Mouse (Mus musculus) midbrain, embryonic 15.5 days (tissue): ENCODE measurements at regions not wholly inside any gene's neighbourhood (a gene's known extent, or its start where the extent isn't known, plus 50 kb on each side); places are given as distances from the start of the nearest gene placed in this dataset.
"Not testable (repeated sequence)": the region's sequence is repeated elsewhere in the genome, so short reads cannot be mapped to it uniquely, and the experiment has no call there.

ENCODE experiments used
- ATAC-seq: fragments of 200-750 bp; cut with Nextera tagmentation; replicated peaks from 2 replicates; pipeline ENCODE4 v1.8.0; 2017; ENCODE audit warnings: moderate TSS enrichment
- H3K27ac ChIP-seq: fragments of 300-500 bp; sonication (generic); 2 replicates; pipeline ENCODE4 v1.5.1; 2015; ENCODE audit warnings: mild to moderate bottlenecking, inconsistent platforms
- H3K27me3 ChIP-seq: fragments of 300-500 bp; sonication (generic); replicated peaks from 2 replicates; pipeline ENCODE4 v1.6.1; 2015; ENCODE audit warnings: inconsistent platforms
- H3K36me3 ChIP-seq: fragments of 300-500 bp; sonication (generic); replicated peaks from 2 replicates; pipeline ENCODE4 v1.6.1; 2015; ENCODE audit warnings: inconsistent platforms
- H3K4me1 ChIP-seq: fragments of 300-500 bp; sonication (generic); 2 replicates; pipeline ENCODE4 v1.6.1; 2015; ENCODE audit warnings: inconsistent platforms
- H3K4me2 ChIP-seq: fragments of 300-500 bp; sonication (generic); 2 replicates; pipeline ENCODE4 v1.6.1; 2015; ENCODE audit warnings: inconsistent platforms, mild to moderate bottlenecking, moderate library complexity
- H3K4me3 ChIP-seq: fragments of 300-500 bp; sonication (generic); 2 replicates; pipeline ENCODE4 v1.5.1; 2015; ENCODE audit warnings: mild to moderate bottlenecking, inconsistent platforms
- H3K9ac ChIP-seq: fragments of 300-500 bp; sonication (generic); 2 replicates; pipeline ENCODE4 v1.6.1; 2015; ENCODE audit warnings: mild to moderate bottlenecking, inconsistent platforms
- H3K9me3 ChIP-seq: fragments of 300-500 bp; sonication (generic); 2 replicates; pipeline ENCODE4 v1.6.1; 2016; ENCODE audit warnings: inconsistent platforms
- WGBS: fragments of 180-500 bp; shearing (Covaris S2); methylation state at CpG from one replicate; pipeline ENCODE4 v1.1.7; 2015; ENCODE audit warnings: mixed read lengths; 5-methylcytosine and 5-hydroxymethylcytosine counted together

DNA sequence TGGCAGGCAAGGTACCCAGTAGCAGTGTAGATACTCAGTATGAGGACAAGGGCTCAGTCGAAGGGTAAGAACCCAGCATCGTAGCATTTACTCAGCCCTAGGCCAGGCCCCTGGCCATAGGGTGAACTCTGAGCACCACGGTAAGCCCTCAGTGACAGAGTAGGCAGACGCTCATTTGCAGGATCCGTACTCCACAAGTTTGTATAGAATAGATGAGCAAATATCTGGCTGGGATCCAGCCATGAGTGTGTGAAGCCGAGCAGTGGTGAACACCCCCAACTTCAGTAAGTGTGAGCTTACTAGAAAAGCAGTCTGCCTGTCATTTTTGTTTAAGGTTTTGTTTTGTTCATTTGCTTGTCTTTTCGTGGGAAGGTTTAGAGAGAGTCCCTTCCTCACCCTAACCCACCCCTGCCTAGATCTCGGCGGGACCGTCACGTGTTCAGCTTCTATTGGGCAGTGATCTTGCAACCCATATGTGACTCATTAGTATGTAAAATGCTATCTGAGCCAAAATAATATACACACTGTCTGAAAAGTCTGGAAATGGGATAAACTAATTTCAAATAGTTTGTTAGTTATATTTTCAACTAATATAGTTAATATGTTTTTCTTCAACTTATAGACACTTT is 76.3 kb downstream of the Gm5447 start:
- Histone ChIP-seq H3K27ac (no peak overlapping the region), H3K27me3 (no peaks in the 10 kb centered on the region), H3K4me2 (no peak overlapping the region), H3K4me1 (no peaks in the 10 kb centered on the region), H3K4me3 (no peak overlapping the region), H3K9ac (no peak overlapping the region), H3K36me3 (no peaks in the 10 kb centered on the region), H3K9me3 (no peaks in the 10 kb centered on the region)
- WGBS: 74% methylated on average over 11 of the region's 11 CpGs
- ATAC-seq: no peak

DNA sequence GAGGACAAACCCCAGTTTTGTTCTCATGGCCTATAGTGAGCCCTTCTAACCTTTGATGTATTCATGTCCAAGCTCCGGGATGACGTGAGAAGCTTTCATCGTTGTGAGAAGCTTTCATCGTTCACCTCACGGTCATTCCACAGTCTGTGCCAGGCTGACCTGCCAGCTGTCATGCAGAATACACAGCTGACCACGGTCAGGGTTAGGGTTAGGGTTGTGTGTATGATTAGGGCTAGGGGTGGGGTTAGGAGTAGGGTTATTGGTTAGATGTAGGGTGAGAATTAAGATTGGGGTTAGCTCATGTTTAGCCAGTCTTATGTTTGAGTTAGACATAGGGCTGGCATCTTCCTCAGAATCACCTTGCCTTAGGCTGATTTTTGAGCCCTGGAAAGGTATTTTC is 77.6 kb downstream of the Gm5447 start:
- H3K9ac ChIP-seq, H3K4me1 ChIP-seq, H3K36me3 ChIP-seq, H3K4me2 ChIP-seq, H3K27ac ChIP-seq, H3K9me3 ChIP-seq, ATAC-seq, H3K4me3 ChIP-seq, H3K27me3 ChIP-seq: not testable (repeated sequence)
- 69% methylated on average over 2 of the region's 6 CpGs for WGBS

DNA sequence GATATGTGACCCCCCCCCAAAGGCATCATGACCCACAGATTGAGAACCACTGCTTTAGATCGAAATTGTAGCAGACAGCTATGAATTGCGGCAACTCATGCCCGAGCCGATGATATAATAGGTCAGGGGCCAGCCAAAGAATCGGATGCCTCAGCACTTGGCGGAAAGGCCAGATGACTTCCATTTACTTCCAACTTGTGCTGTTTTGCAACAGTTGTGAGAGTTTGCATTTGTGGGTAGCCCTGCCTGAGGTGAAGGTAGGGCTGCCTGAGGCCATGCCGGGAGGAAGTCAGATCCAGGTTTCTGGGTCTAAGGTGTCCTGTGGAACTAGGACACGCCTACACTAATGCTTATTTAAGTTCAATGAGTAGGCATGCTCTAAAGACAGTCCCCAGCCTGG is 80.4 kb downstream of the Gm5447 start:
- no peaks in the 10 kb centered on the region for H3K9me3 ChIP-seq
- H3K4me1 ChIP-seq: no peaks in the 10 kb centered on the region
- H3K4me3 ChIP-seq: no peak overlapping the region
- no peak for ATAC-seq
- no peak overlapping the region for H3K27ac ChIP-seq
- H3K4me2 ChIP-seq: no peak overlapping the region
- H3K27me3 ChIP-seq: no peaks in the 10 kb centered on the region
- no peak overlapping the region for H3K9ac ChIP-seq
- WGBS: 94% methylated on average over 8 of the region's 8 CpGs
- H3K36me3 ChIP-seq: no peaks in the 10 kb centered on the region

DNA sequence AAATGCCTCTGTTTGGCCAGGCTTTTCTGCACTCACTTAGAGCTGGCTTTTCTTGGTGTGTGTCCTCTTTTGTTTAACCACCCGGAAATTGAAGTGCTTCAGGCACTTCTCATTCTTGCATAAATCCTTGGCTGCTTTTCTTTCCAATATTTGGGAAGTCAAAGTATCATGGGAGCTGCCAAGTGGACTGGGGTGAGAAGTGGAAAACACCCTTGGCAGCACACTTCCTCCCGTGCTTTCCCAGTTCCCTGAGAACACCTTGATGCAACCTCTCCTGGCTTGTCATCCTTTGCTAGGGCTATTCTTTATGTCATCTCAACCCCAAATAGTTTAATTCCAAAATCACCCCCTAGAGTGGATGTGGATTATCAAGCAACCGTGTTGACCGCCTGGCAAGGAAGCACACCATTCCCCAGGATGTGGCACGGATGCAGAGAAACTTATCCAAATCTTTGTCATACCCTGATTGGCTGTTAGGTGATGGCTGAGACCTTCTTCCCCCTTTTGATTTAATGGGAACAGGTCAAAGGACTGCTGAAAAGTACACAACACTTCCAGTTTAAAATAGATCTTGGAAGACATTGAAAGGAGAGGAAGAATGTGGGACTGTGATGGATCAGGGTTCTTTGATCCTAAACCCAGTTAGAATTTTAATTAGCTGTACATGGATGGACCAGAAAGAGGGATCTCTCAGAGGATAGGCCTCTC is 81.5 kb downstream of the Gm5447 start:
- 75% methylated on average over 5 of the region's 5 CpGs for WGBS
- no peak overlapping the region for H3K9ac ChIP-seq

DNA sequence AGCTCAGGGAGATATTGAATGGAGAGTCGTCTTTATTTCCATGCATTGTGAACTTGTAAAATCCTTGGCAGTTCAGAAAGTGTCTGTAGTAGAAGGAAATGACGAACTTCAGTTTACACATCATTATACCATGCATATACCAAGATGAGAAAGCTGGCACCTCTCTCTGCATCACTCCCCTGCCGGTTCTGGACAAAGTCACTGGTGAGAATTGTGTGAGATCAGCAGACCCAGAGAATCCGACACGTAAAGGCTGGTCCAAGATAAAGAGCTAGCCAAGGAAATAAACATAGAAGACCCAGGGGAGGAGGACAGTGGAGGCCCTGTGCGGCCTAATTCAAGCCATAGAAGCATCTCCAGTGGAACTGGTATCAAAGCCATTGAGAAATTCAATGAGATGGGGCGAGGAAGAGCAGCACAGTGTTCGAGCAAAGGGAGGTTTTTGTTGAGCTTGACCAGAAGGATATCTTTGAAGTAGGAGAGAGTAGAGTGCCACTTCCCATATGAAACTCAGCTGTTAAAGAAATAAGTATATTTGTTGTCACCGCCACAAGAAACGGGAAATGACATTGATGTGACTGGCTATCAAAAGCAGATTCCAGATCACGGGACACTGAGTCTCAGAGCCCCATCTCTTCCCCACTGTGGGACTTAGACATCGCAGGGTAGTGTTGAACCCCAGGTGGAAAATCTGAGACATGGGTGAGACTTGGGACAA is 82.3 kb downstream of the Gm5447 start:
- ATAC-seq: no peak

More for the DNA sequence above, 81.5 kb downstream of the Gm5447 start:
- Histone ChIP-seq H3K27ac (no peak overlapping the region), H3K27me3 (no peaks in the 10 kb centered on the region), H3K4me2 (no peak overlapping the region), H3K4me3 (no peak overlapping the region), H3K4me1 (no peaks in the 10 kb centered on the region), H3K36me3 (no peaks in the 10 kb centered on the region), H3K9me3 (no peaks in the 10 kb centered on the region)
- ATAC-seq: no peak

DNA sequence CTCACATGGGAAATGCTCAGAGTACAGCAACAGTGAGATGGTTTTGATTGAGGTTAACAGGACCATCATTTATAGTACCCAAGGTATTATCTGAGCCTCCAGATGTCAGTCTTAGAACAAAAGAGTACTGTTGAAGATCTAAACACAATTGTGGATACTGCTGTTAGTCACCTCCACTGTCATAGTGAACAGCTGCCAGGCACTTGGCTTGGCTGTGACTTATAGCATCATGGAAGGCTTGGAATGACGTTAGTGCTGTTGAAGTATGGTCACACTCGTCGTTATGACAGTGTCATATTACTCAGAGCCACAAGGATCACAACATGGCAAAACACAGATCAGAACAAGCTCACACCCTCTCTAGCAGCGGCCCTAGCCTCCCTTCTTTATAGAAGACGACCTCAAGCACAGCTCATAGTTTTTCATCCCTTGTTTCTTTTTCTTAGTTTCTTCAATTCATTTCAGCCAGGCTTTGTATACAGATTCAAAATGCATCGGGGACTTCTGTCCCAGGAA is 87.0 kb downstream of the Gm5447 start:
- H3K36me3 ChIP-seq: no peaks in the 10 kb centered on the region
- no peaks in the 10 kb centered on the region for H3K4me1 ChIP-seq
- no peak overlapping the region for H3K27ac ChIP-seq
- no peak overlapping the region for H3K9ac ChIP-seq
- no peaks in the 10 kb centered on the region for H3K27me3 ChIP-seq
- no peak for ATAC-seq
- no peaks in the 10 kb centered on the region for H3K9me3 ChIP-seq
- 80% methylated on average over 6 of the region's 6 CpGs for WGBS
- H3K4me2 ChIP-seq: no peak overlapping the region
- no peak overlapping the region for H3K4me3 ChIP-seq

More for the DNA sequence above, 82.3 kb downstream of the Gm5447 start:
- no peak overlapping the region for H3K9ac ChIP-seq
- no peaks in the 10 kb centered on the region for H3K36me3 ChIP-seq
- no peaks in the 10 kb centered on the region for H3K9me3 ChIP-seq
- no peak overlapping the region for H3K4me3 ChIP-seq
- no peak overlapping the region for H3K27ac ChIP-seq
- H3K4me1 ChIP-seq: no peaks in the 10 kb centered on the region
- WGBS: 92% methylated on average over 12 of the region's 12 CpGs
- H3K27me3 ChIP-seq: no peaks in the 10 kb centered on the region
- no peak overlapping the region for H3K4me2 ChIP-seq

DNA sequence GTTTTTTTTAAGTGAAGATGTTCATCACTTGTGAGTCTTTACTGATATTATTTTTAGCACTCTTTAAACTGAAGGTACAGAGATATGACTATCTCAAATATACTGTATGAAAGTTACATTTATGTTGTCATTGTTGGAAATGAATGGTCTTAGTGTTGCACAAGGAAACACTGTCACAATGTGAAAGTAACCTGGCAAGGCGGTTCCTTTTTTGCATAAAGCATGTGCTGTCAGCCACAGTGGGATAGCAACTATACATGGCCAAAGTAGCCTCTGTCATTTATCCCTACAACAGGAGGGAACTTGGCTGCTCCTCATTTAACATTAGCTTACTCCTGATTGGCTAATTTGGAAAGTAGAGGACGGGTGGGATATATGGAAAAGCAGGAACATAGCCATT is 94.3 kb downstream of the Gm5447 start:
- Histone ChIP-seq H3K36me3 (no peaks in the 10 kb centered on the region), H3K9ac (no peak overlapping the region), H3K27ac (no peak overlapping the region), H3K9me3 (no peaks in the 10 kb centered on the region), H3K4me2 (no peak overlapping the region), H3K4me1 (no peaks in the 10 kb centered on the region), H3K4me3 (no peak overlapping the region), H3K27me3 (no peaks in the 10 kb centered on the region)
- no peak for ATAC-seq
- WGBS: 75% methylated on average over 2 of the region's 2 CpGs

DNA sequence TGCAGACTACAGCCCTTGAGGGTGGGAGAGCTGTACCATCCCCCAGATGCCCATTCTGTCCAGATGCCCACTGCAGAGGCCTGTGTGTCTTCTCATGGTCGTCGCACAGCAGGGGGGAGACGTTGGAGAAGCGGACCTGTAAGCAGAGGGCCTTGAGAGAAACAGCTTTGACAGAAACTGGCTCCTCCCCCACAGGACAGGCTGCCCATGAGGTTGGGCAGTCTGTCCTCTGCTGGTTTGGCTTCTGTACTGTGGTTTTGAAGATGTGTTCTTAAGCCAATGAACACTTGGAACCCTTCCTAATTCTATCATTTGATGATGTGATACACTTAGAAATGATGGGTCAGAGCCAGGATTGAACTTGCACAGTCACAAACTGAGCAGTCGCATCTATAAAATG is 102.5 kb downstream of the Gm5447 start:
- Histone ChIP-seq H3K27ac (no peak overlapping the region), H3K4me2 (no peak overlapping the region), H3K9ac (no peak overlapping the region), H3K4me3 (no peak overlapping the region), H3K36me3 (no peaks in the 10 kb centered on the region), H3K27me3 (peaks cover 8% of the 10 kb centered on the region; the same call in 1 of the 2 replicates), H3K4me1 (peaks cover 3% of the 10 kb centered on the region; the same call in 1 of the 2 replicates), H3K9me3 (no peaks in the 10 kb centered on the region)
- 51% methylated on average over 5 of the region's 5 CpGs for WGBS
- no peak for ATAC-seq

DNA sequence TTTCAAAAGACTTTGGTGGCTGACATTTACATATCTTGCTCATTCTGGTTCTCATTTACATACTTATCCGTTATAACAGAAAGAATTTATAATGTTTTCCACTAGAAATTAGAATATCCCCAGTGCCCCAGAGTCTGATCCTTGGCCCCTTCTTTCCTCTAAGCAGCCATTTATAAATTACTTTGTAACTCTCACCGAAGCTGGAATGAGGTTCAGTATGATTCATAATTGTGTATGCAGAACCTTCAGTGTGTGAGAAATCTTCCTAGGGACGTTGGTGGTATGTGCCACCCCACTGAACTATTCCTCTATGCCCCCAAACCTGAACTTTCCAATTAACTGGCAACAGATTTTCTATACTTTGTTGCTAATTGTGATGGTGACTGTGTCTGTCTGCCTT is 104.7 kb downstream of the Gm5447 start:
- H3K4me2 ChIP-seq: no peak overlapping the region
- no peaks in the 10 kb centered on the region for H3K36me3 ChIP-seq
- peaks cover 11% of the 10 kb centered on the region; the same call in 1 of the 2 replicates for H3K27me3 ChIP-seq
- no peak overlapping the region for H3K4me3 ChIP-seq
- no peaks in the 10 kb centered on the region for H3K9me3 ChIP-seq
- ATAC-seq: peak; percentile 51
- peaks cover 3% of the 10 kb centered on the region; the same call in 1 of the 2 replicates for H3K4me1 ChIP-seq
- no peak overlapping the region for H3K9ac ChIP-seq
- 58% methylated on average over 3 of the region's 3 CpGs for WGBS
- no peak overlapping the region for H3K27ac ChIP-seq

DNA sequence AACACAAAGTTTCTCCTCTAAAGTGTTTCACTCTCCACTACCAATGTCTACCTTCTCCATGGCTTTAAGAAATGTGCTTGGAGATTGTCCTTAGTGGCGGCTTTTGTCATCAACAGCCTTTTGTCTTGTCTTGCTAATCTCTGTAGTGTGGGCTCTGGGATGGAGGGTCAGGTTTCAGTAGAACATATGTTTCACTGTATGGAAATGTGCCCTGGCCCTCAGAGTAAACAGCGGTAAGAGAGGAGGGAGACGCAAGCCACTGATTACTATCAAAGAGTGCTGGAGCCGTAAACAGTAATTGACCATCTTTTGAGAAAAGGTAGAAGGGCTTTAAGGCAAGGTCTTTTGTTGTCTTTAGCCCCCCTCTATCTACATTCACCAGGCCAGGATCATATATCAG is 106.2 kb downstream of the Gm5447 start:
- WGBS: 46% methylated on average over 4 of the region's 4 CpGs
- Histone ChIP-seq H3K27me3 (peaks cover 11% of the 10 kb centered on the region; the same call in 1 of the 2 replicates), H3K4me1 (peaks cover 3% of the 10 kb centered on the region; the same call in 1 of the 2 replicates), H3K27ac (no peak overlapping the region), H3K9me3 (no peaks in the 10 kb centered on the region), H3K4me3 (no peak overlapping the region), H3K36me3 (no peaks in the 10 kb centered on the region), H3K4me2 (no peak overlapping the region), H3K9ac (no peak overlapping the region)
- no peak for ATAC-seq

DNA sequence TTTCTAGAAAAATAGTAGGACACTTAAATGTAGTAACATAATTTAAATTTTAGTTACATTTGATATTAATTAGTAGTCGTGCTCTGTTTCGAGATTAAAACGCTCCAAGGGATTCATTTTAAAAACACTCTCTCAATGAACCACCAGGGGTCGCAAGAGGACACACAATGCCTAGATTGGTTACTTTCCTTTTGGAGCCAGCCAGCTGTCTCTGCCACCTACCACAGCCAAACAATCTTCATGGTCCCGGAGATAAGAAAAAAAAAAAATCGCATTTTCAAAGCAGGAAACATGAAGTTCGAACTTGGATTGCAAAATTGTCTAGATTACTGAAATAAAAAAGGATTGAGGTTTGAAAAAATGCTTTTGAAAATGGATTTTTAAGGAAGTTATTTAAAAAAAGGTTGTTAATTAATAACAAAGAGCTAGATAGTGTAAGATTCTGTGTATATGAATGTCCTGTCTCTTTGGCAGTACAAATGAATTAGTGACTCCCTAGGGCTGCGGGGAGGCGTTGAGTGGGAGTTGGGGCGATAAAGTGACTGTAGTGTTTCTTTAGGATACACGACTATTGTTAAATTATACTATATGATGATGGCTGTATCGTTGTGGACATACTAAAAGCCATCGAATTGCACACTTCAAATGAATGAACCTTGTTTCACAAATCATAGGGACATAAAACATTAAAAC is 108.6 kb downstream of the Gm5447 start:
- H3K9ac ChIP-seq: no peak overlapping the region
- H3K4me3 ChIP-seq: no peak overlapping the region
- H3K27me3 ChIP-seq: peaks cover 11% of the 10 kb centered on the region; the same call in 1 of the 2 replicates
- H3K27ac ChIP-seq: no peak overlapping the region
- H3K36me3 ChIP-seq: no peaks in the 10 kb centered on the region
- peaks cover 3% of the 10 kb centered on the region; the same call in 1 of the 2 replicates for H3K4me1 ChIP-seq
- ATAC-seq: peak; percentile 63
- H3K4me2 ChIP-seq: no peak overlapping the region
- 39% methylated on average over 13 of the region's 13 CpGs for WGBS
- no peaks in the 10 kb centered on the region for H3K9me3 ChIP-seq

DNA sequence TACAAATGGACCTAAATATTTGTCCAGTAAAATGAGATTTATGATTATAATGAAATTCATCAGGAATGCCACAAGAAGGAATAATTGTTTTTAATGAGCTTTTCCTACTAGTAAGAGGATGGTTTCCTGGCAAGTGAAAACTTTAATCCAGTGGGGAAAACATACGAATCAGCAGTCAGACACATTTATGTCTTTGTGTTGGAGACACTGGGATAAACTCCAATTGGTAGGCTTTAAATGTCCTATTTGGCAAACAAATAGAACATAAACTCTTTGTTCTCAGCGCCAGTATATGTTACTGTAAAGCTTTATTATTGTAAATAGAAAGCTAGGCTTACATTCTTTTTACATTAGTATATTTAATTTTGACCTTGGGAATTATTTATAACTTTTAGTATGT is 127.0 kb downstream of the Gm5447 start:
- 70% methylated on average over 2 of the region's 2 CpGs for WGBS
- no peak for ATAC-seq
- no peak overlapping the region for H3K4me3 ChIP-seq

More for the DNA sequence above, 127.0 kb downstream of the Gm5447 start:
- Histone ChIP-seq H3K4me2 (no peak overlapping the region), H3K27me3 (no peaks in the 10 kb centered on the region), H3K4me1 (no peaks in the 10 kb centered on the region), H3K9ac (no peak overlapping the region), H3K9me3 (no peaks in the 10 kb centered on the region), H3K36me3 (no peaks in the 10 kb centered on the region), H3K27ac (no peak overlapping the region)
